Mouse (Mus musculus) heart, embryonic 16.5 days (tissue): ENCODE data around the gene Dffa. TPM values are rescaled to one million over a fixed set of nuclear protein-coding genes. Genes with fewer than 3 reads are reported as not detected.

Experiments used
- ATAC-seq: fragments of 200-750 bp; cut with Nextera tagmentation; replicated peaks from 2 replicates; pipeline ENCODE4 v1.8.0; 2017; ENCODE audit warnings: moderate number of reproducible peaks; ENCODE audit not compliant: insufficient read depth, low FRiP score; ENCODE audit errors: extremely low read depth
- H3K27ac ChIP-seq: fragments of 300-500 bp; sonication (generic); 2 replicates; pipeline ENCODE4 v1.5.1; 2014; ENCODE audit warnings: mild to moderate bottlenecking, low read length, control low read depth, moderate library complexity
- H3K27me3 ChIP-seq: fragments of 300-500 bp; sonication (generic); 2 replicates; pipeline ENCODE4 v1.6.1; 2014; ENCODE audit warnings: low read length, mixed read lengths; ENCODE audit not compliant: control insufficient read depth, insufficient read depth
- H3K36me3 ChIP-seq: fragments of 300-500 bp; sonication (generic); 2 replicates; pipeline ENCODE4 v1.6.1; 2014; ENCODE audit not compliant: control insufficient read depth, insufficient read depth
- H3K4me1 ChIP-seq: fragments of 300-500 bp; sonication (generic); 2 replicates; pipeline ENCODE4 v1.6.1; 2014; ENCODE audit warnings: low read length, mixed read lengths; ENCODE audit not compliant: control insufficient read depth, insufficient read depth
- H3K4me2 ChIP-seq: fragments of 300-500 bp; sonication (generic); 2 replicates; pipeline ENCODE4 v1.6.1; 2014; ENCODE audit warnings: low read depth, mild to moderate bottlenecking, control low read depth, low read length
- H3K4me3 ChIP-seq: fragments of 300-500 bp; sonication (generic); 2 replicates; pipeline ENCODE4 v1.5.1; 2014; ENCODE audit warnings: mild to moderate bottlenecking, control low read depth, low read length
- H3K9ac ChIP-seq: fragments of 300-500 bp; sonication (generic); 2 replicates; pipeline ENCODE4 v1.6.1; 2014; ENCODE audit warnings: low read length, control low read depth
- H3K9me3 ChIP-seq: fragments of 300-500 bp; sonication (generic); replicated peaks from 2 replicates; pipeline ENCODE4 v1.6.1; 2016; ENCODE audit warnings: low read length; ENCODE audit not compliant: control insufficient read depth
- WGBS: fragments of 180-500 bp; shearing (Covaris S2); extraction: QIAGEN DNeasy Blood & Tissue Kit; methylation state at CpG from one replicate; pipeline ENCODE4 v1.1.7; 2014; 5-methylcytosine and 5-hydroxymethylcytosine counted together
- polyA plus RNA-seq: library from polyadenylated mRNA; unstranded; fragments of >200 nt; fragmentation: Nextera tagmentation; extraction: Ambion mirVana; gene quantifications from 2 replicates; pipeline ENCODE4 v1.2.1, GENCODE M21; 2015

The Dffa gene
- 29.3 and 33.8 TPM in 2 replicates for polyA plus RNA-seq

GRCm38 (mm10) chr4:149103875-149104561, at the start of gene Dffa:
Gene Dffa, plus strand, starts transcription at chr4:149104146.
- no peaks in the 10 kb centered on the region for H3K27me3 ChIP-seq
- ATAC-seq: peak; percentile 86
- WGBS: under 1% methylated on average over 35 of the region's 35 CpGs
- H3K4me2 ChIP-seq: peak within 1 kb of the TSS; percentile 95
- peak within 1 kb of the TSS; percentile 33; the same call in 1 of the 2 replicates for H3K27ac ChIP-seq
- H3K9me3 ChIP-seq: no peaks in the 10 kb centered on the region
- H3K4me1 ChIP-seq: peaks cover 10% of the 10 kb centered on the region
- H3K9ac ChIP-seq: peak within 1 kb of the TSS; percentile 83
- peak within 1 kb of the TSS; percentile 82 for H3K4me3 ChIP-seq
- 0 out of 2 replicates have a peak, but pooled peaks cover under 1% of the 10 kb centered on the region for H3K36me3 ChIP-seq

GRCm38 (mm10) chr4:149055847-149056246, 48.1 kb upstream of the Dffa start:
- H3K4me3 ChIP-seq: no peak overlapping the region
- H3K4me1 ChIP-seq: peaks cover 36% of the 10 kb centered on the region
- H3K36me3 ChIP-seq: no peaks in the 10 kb centered on the region
- H3K9ac ChIP-seq: no peak overlapping the region
- no peak for ATAC-seq
- WGBS: 73% methylated on average over 6 of the region's 6 CpGs
- H3K27me3 ChIP-seq: no peaks in the 10 kb centered on the region
- H3K27ac ChIP-seq: no peak overlapping the region
- no peak overlapping the region for H3K4me2 ChIP-seq
- no peaks in the 10 kb centered on the region for H3K9me3 ChIP-seq

- Histone ChIP-seq H3K27ac (peak overlapping the region; percentile 67), H3K27me3 (no peaks in the 10 kb centered on the region), H3K4me2 (peak overlapping the region; percentile 59), H3K9ac (peak overlapping the region; percentile 65), H3K36me3 (no peaks in the 10 kb centered on the region), H3K9me3 (no peaks in the 10 kb centered on the region), H3K4me3 (peak overlapping the region; percentile 30), H3K4me1 (peaks cover 42% of the 10 kb centered on the region)
- WGBS: 67% methylated on average over 16 of the region's 16 CpGs
- peak; percentile 23 for ATAC-seq
Observed at GRCm38 (mm10) chr4:149056957-149057356, 47.0 kb upstream of the Dffa start.

GRCm38 (mm10) chr4:149057470-149057869, 46.5 kb upstream of the Dffa start:
- ATAC-seq: peak; percentile 49; the same call in 1 of the 2 replicates
- H3K4me3 ChIP-seq: peak overlapping the region; percentile 30
- H3K27me3 ChIP-seq: no peaks in the 10 kb centered on the region
- peak overlapping the region; percentile 59 for H3K4me2 ChIP-seq
- peaks cover 42% of the 10 kb centered on the region for H3K4me1 ChIP-seq
- H3K9me3 ChIP-seq: no peaks in the 10 kb centered on the region
- 27% methylated on average over 14 of the region's 14 CpGs for WGBS
- peak overlapping the region; percentile 65 for H3K9ac ChIP-seq
- peak overlapping the region; percentile 67 for H3K27ac ChIP-seq
- H3K36me3 ChIP-seq: no peaks in the 10 kb centered on the region

GRCm38 (mm10) chr4:149058298-149058697, 45.6 kb upstream of the Dffa start:
- Histone ChIP-seq H3K4me1 (peaks cover 42% of the 10 kb centered on the region), H3K9me3 (no peaks in the 10 kb centered on the region), H3K36me3 (no peaks in the 10 kb centered on the region), H3K27ac (no peak overlapping the region), H3K27me3 (no peaks in the 10 kb centered on the region), H3K4me3 (no peak overlapping the region), H3K9ac (peak overlapping the region; percentile 31; the same call in 1 of the 2 replicates), H3K4me2 (no peak overlapping the region)
- ATAC-seq: no peak
- WGBS: 71% methylated on average over 7 of the region's 7 CpGs

- no peak overlapping the region for H3K4me2 ChIP-seq
- H3K9ac ChIP-seq: 0 out of 2 replicates have a peak overlapping the region, but pooled peaks have one; percentile 14
- no peaks in the 10 kb centered on the region for H3K36me3 ChIP-seq
- H3K27me3 ChIP-seq: no peaks in the 10 kb centered on the region
- H3K4me3 ChIP-seq: no peak overlapping the region
- ATAC-seq: no peak
- 82% methylated on average over 9 of the region's 9 CpGs for WGBS
- no peak overlapping the region for H3K27ac ChIP-seq
- H3K9me3 ChIP-seq: no peaks in the 10 kb centered on the region
- H3K4me1 ChIP-seq: peaks cover 42% of the 10 kb centered on the region
Observed at GRCm38 (mm10) chr4:149059713-149060112, 44.2 kb upstream of the Dffa start.

GRCm38 (mm10) chr4:149060621-149061431, 43.1 kb upstream of the Dffa start:
- Histone ChIP-seq H3K9me3 (no peaks in the 10 kb centered on the region), H3K9ac (peak overlapping the region; percentile 14; the same call in 1 of the 2 replicates), H3K4me3 (no peak overlapping the region), H3K4me2 (no peak overlapping the region), H3K27ac (no peak overlapping the region), H3K4me1 (peaks cover 42% of the 10 kb centered on the region), H3K36me3 (no peaks in the 10 kb centered on the region), H3K27me3 (no peaks in the 10 kb centered on the region)
- no peak for ATAC-seq
- WGBS: 46% methylated on average over 14 of the region's 14 CpGs

GRCm38 (mm10) chr4:149061432-149061718, 42.6 kb upstream of the Dffa start:
- Histone ChIP-seq H3K4me3 (no peak overlapping the region), H3K27me3 (no peaks in the 10 kb centered on the region), H3K36me3 (no peaks in the 10 kb centered on the region), H3K27ac (no peak overlapping the region), H3K4me1 (peaks cover 40% of the 10 kb centered on the region), H3K9ac (peak overlapping the region; percentile 14; the same call in 1 of the 2 replicates), H3K4me2 (no peak overlapping the region), H3K9me3 (no peaks in the 10 kb centered on the region)
- WGBS: 61% methylated on average over 13 of the region's 13 CpGs
- no peak for ATAC-seq
